Mouse (Mus musculus): ENCODE measurements around the gene Ap1m1.
A peak's percentile ranks its signal among the peaks of the same experiment; 100 is the strongest.

Ap1m1 gene

GRCm38 (mm10) chr8:72300654-72301400 is 61.0 kb downstream of the Ap1m1 start:
- TF ChIP-seq GATA4 (IDR thresholded peaks at IDR 0.05; ENCODE audit: insufficient replicate concordance, low read length) = no peak

GRCm38 (mm10) chr8:72301497-72301896 is 61.7 kb downstream of the Ap1m1 start:
- no peak for TF ChIP-seq GATA4 (IDR thresholded peaks at IDR 0.05; ENCODE audit: insufficient replicate concordance, low read length)

- no peak for TF ChIP-seq GATA4 (IDR thresholded peaks at IDR 0.05; ENCODE audit: insufficient replicate concordance, low read length)
Measured at GRCm38 (mm10) chr8:72302986-72303612, 63.3 kb downstream of the Ap1m1 start.

GRCm38 (mm10) chr8:72303633-72304032 is 63.8 kb downstream of the Ap1m1 start:
- peak; percentile 50; the same call in 1 of the 2 replicates for TF ChIP-seq GATA4 (IDR thresholded peaks at IDR 0.05; ENCODE audit: insufficient replicate concordance, low read length)

GRCm38 (mm10) chr8:72305210-72305905 is 65.5 kb downstream of the Ap1m1 start, which contains the start of gene Gm10282:
Gene Gm10282 (minus strand): TSS chr8:72305260.
- TF ChIP-seq GATA4 (IDR thresholded peaks at IDR 0.05; ENCODE audit: insufficient replicate concordance, low read length) = no peak

- TF ChIP-seq GATA4 (IDR thresholded peaks at IDR 0.05; ENCODE audit: insufficient replicate concordance, low read length) = no peak
Measured at GRCm38 (mm10) chr8:72306913-72307312, 67.1 kb downstream of the Ap1m1 start.
